Mouse (Mus musculus): ENCODE results near the gene Ebf3.

Ebf3 gene

DNA sequence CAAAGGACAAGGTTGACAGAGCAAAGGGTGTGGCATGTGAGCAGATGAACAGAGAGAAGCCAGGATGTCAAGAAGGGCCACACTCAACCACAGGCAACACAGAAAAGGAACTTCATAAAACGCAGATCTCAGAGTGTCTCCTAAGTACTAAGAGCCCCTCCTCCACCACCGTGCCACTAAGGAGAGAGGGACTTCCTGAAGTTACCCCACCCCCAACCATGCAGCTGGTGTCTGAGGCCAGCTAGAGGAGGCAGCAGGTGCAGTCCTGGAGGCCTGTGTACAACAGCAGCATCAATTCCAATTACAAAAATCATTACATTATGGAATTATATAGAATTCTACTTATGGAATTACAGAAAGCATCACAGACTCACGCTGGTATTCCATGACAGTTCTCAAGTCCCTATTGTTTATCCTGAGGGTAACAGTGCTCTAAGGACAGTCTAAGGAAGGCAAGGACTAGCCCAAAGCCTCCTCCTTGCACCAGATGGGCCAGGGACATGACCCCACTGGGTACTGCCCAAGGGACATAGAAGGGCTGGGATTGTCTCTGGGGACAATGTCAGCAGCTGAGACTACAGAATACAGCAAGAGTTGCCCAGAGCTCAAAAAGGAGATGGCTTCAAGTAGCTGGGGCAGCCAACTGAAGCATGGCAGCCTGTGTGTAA, 24.8 kb downstream of the Ebf3 start:
- DNase-seq (ENCODE audit: low spot score in 2 of 2), result no peak

DNA sequence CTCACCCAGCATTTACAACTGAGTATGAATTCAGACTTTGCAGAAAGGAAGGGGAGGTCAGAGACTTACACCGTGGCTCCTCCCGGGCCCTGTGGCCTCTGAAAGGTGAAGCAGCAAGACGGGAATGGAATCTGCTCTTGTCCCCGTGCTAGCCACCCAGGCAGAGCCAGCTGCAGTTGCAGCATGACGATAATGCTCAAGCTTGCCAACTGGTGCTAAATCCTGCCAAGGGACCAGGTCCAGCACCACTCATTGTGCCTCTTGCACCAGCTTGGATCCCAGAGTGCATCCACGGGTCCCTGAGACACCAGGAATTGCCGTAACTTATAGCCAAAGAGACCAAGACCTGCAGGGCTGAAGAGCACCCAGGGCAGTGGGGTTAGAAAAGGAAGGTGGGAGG, 36.1 kb downstream of the Ebf3 start:
- DNase-seq (ENCODE audit: low spot score in 2 of 2), result no peak

GRCm38 (mm10) chr7:137277713-137278112, 36.5 kb downstream of the Ebf3 start:
- DNase-seq (ENCODE audit: low spot score in 2 of 2), result no peak

DNA sequence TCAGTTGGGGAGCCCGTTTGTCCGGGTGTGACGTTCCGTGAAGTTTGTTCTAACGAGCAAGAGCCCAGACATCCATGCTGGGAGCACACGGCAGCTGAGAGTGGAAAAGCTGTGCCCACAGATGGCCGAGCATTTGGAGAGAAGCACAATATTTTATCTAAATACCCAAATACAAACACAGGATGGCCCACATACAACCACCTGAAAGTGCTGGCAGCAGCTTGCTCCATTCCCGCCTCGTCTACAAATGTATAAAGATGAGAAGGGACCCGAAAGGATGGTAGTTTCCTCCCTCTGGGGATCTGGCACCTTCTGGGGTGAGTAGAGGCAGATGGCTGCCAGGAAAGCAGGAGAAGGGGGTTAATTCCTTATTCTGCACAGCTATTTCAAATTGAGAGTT, 42.0 kb downstream of the Ebf3 start:
- DNase-seq (ENCODE audit: low spot score in 2 of 2), result no peak

DNA sequence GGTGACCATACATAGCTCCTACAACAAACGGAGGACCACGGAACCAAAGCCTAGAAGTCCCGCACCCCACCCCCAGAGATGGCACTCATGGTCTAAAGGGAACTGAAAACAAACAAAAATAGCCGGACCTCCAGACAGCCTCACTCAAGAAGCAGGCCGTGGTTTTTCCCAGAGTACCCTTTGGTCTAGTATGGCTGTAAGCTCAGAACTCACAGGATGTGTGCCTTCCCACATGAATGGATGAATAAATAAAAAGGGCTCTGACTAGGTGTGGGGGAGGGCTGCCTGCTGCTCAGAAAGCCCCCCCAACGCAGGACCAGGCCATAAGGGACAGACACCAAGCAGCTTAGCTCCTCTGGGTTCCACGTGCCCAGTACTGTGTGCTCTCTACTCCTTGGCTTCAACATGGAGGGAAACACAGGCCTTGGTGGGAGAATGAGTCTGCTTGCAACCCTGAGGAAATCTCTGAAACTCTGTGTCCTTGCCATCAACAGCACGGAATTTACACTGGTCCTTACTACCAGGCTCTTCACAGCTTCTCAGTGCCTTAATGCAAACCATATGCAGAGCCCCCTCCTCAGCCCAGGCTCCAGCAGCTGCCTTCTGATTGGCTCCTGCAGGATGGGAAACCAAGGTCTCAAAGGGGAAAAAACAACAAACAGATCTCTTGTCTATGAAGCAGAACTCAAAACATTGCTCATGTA, 45.6 kb downstream of the Ebf3 start:
- DNase-seq (ENCODE audit: low spot score in 2 of 2), result no peak

DNA sequence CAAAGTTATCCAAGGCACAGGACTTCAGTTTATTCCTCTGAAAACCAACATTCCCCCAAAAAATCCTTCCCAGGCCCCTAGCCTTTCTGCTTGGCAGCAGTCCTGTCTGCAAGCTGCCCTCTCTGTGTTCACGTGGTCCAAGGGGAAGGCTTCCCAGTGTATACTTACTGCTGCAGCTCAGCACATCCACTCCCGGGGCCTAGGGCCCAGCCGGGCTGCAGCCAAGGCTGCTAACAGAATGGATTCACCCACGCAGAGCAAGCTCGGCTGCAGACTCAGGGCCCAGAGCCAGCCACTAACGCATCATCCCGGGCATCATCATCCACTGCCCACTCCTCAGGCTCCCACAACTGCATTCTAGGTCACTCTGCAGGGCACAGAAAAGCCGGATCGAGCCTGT, 46.8 kb downstream of the Ebf3 start:
- DNase-seq (ENCODE audit: low spot score in 2 of 2), result peak; percentile 12 to 16

GRCm38 (mm10) chr7:137266575-137266974, 47.7 kb downstream of the Ebf3 start:
- DNase-seq (ENCODE audit: low spot score in 2 of 2), result no peak

DNA sequence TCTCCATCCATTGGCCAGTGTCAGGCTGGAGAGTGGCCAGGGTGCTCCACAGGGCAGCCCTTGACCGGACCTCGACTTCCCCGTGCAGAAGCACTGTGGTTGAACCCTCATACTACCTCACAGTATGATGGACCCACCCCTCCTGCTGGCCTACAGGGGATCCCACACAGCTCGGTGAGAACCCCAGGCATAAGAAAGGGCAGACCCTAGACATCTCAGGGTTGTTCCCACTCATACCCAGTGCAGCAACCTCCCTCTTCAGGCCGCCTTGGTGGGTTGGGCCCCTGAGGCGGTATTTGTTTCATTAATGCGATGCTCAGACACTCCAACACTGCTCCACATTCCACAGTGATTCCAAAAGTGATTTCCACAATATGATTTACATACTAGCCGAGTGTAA, 51.9 kb downstream of the Ebf3 start:
- DNase-seq (ENCODE audit: low spot score in 2 of 2), result no peak

GRCm38 (mm10) chr7:137246213-137246872, 67.9 kb downstream of the Ebf3 start:
- peak; percentile 22 to 25 for DNase-seq (ENCODE audit: low spot score in 2 of 2)

- peak; percentile 7 to 18 for DNase-seq (ENCODE audit: low spot score in 2 of 2)
These were observed 69.4 kb downstream of the Ebf3 start for GRCm38 (mm10) chr7:137244839-137245238.

- no peak for DNase-seq (ENCODE audit: low spot score in 2 of 2)
These were observed 73.8 kb downstream of the Ebf3 start for GRCm38 (mm10) chr7:137240481-137240880.

- no peak for DNase-seq (ENCODE audit: low spot score in 2 of 2)
These were observed 74.6 kb downstream of the Ebf3 start for GRCm38 (mm10) chr7:137239542-137240133.

- DNase-seq (ENCODE audit: low spot score in 2 of 2), result no peak
These were observed 76.8 kb downstream of the Ebf3 start for GRCm38 (mm10) chr7:137237419-137237818.

GRCm38 (mm10) chr7:137223823-137224222, 90.4 kb downstream of the Ebf3 start:
- DNase-seq (ENCODE audit: low spot score in 2 of 2), result no peak

DNA sequence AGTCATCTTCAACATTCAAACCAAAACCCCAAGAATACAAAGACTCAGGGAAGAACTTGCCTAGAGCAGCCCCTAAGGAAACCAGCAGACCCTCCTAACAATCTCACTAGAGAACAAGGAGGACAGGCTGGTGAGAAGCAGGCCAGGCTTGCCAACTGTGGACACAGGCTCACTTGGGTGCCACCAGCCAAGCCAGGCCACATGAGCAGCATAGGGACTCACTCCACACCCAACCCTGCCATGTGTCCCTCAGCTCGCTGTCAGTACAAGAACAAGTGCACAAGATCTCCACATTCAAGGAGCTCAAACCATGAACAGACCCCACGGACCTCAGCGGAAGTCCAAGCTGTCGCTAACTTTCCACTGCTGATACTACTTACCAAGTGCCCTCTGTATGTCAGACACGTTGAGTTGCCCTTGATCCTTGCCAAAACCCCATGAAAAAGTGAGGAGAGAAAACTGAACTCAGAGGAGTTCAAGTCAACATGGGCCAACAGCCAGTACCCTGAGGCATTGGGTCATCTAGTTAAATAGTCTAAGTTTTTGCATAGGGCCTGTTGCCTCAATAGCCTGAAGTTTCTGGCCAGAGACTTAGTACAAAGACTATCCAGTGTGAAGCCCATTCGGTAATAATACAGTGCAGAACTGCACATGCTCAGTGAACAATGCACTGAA, 91.3 kb downstream of the Ebf3 start:
- no peak for DNase-seq (ENCODE audit: low spot score in 2 of 2)

DNA sequence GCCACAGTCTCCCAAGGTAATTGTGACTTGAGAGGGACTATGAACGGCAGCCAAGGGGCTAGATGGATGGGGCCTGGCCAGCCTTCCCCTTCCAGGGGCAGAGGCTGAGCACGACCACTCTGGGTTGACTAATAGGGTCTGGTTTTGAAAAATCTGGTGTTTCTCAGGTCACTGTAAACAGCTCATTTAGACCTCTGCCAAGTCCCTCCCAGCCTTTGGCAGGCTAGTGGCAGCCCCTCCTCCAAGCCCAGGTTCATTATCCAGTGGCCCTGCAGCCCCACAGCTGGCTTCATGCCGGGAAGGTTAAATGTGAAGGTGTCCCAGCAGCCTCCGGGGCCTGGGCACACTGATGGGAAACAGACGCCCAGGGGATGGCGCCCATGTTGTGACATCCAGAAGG, 92.6 kb downstream of the Ebf3 start:
- no peak for DNase-seq (ENCODE audit: low spot score in 2 of 2)

DNA sequence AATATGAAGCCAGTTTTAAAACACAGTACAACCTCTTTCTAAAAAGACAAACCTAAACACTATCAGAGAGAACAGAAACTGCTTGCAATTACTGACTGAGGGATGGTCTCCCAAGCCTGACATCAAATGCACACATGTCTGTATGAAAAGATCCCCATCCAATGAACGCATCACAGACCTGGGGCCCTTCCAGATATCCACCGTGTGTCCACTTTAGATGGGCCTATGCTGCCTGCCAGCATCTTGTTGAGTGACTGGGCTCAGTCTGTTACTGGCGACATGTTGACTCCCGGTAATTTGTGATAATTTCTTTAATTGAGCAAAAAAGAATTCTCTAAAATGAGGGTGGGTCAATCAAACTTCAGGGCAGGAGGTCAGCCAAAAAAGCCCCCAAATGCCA, 93.8 kb downstream of the Ebf3 start:
- DNase-seq (ENCODE audit: low spot score in 2 of 2), result no peak

- no peak for DNase-seq (ENCODE audit: low spot score in 2 of 2)
These were observed 95.5 kb downstream of the Ebf3 start for GRCm38 (mm10) chr7:137218706-137219105.

DNA sequence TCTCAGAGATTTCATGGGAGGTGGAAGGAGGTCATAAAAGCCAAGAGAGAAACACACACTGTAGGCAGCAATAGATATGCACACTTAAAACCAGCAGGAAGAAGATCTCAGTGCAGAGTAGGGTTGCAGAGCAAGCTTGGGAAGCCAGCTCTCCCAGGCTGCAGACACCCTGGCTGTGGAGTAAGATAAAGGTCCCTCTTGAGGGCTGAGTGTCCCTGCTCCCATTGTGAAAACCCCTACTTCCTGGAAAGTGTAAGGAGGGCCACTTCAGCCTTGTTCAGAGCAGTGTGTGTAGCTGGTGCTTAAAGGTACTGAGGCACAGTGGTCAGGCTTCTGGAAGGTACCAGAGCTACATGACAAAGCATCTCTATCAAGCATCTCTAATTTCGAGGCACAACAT, 100.8 kb downstream of the Ebf3 start:
- no peak for DNase-seq (ENCODE audit: low spot score in 2 of 2)

- no peak for DNase-seq (ENCODE audit: low spot score in 2 of 2)
These were observed 102.9 kb downstream of the Ebf3 start for GRCm38 (mm10) chr7:137211332-137211731.

DNA sequence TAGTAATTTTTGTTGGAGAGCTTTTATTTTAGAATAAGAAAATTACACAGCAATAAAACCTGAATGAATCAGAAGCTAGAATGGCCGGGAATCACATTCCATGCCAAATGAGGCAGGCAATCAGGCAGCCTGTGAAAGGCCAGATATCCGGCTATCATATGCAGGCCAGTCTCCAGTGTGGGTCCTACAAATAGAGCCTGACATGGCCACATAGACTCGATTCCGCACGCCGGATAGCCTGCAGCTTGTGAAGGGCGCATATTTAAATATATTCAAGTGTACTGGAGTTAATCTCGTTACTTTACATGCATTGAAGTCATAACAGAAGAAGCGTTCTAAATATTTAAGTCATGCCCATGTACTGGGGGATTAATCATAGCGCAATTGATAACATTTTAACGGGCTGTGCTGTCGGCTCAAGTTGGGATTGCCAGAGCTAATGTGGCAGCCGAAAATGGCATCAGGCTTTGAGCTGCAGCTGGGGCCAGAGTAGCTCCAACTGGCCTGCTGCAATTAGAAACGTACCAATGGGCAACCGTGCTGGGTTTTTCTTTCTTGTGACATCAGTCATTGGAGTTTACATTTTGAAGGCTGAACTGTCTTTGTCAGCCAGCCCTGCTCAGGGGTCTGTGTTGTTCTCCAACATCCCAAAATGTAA, 104.4 kb downstream of the Ebf3 start:
- no peak for DNase-seq (ENCODE audit: low spot score in 2 of 2)

- DNase-seq (ENCODE audit: low spot score in 2 of 2), result no peak
These were observed 105.7 kb downstream of the Ebf3 start for GRCm38 (mm10) chr7:137208556-137208955.
